Mouse (Mus musculus) embryo, embryonic 11 days (tissue): Measurements from ENCODE around the gene Gm7137.
"Not testable (repeated sequence)": the region's sequence is repeated elsewhere in the genome, so short reads cannot be mapped to it uniquely, and the experiment has no call there.

Experiments
- DNase-seq: peaks from one replicate; pipeline ENCODE4 v3.0.0-alpha.2; 2015

Gene Gm7137

DNA sequence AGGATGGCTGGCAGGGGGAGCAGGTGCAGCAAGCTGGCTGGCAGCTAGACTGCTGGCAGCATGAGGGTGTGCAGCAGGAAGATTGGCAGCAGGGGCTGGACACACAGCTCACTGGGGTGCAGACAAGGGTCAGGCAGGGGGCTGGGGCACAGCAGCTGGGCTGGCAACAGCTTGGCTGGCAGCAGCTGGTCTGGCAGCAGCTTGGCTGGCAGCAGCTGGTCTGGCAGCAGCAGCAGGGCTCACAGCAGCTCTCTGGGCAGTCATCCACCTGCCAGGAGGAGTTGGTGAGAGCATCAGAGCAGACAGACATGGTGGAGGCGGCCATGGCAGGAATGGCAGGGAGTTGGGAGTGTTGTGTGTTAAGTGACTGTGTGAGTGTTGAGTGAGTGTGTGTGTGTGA is at the start of gene Gm7137:
Gm7137 (minus strand) TSS at position 325 of the 400 bp plus-strand sequence.
- not testable (repeated sequence) for DNase-seq

DNA sequence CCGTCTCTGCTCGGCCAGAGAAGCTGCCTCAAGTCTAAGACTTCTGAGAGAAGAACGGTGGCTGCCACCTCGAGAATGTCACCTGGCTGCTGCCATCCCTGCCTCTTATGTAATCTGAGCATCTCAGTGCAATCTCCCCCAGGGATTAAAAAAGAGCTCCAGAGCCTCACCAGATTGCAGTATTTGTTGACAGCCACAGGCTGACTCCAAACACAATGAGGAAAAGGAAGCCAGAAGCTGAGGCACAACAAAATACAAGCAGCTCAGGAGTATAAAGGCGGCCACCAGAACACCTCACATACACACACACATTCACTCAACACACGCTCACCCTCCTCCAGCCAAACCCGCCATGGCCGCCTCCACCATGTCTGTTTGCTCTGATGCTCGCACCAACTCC is 47.6 kb upstream of the Gm7137 start, which contains the start of gene Krtap10-10:
Krtap10-10 (plus strand) TSS at position 301 of the 400 bp plus-strand sequence.
- DNase-seq, result no peak

DNA sequence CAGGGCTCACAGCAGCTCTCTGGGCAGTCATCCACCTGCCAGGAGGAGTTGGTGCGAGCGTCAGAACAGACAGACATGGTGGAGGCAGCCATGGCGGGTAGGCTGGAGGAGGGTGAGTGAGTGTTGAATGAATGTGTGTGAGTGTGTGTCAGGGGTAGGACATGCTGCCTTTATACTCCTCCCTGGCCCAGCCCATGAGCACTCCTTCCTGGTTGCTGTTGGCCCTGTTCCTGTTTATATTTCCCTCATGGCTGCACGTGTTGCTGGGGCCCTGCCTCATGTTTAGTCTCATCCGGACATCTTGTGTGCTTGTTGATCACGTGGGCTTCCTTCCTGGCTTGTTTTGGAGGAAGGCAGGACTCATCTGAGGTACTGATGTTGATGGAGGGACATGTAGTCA is 39.0 kb upstream of the Gm7137 start, which contains the start of gene Krtap10-4:
Krtap10-4 (minus strand) TSS at position 145 of the 400 bp plus-strand sequence.
- no peak for DNase-seq

DNA sequence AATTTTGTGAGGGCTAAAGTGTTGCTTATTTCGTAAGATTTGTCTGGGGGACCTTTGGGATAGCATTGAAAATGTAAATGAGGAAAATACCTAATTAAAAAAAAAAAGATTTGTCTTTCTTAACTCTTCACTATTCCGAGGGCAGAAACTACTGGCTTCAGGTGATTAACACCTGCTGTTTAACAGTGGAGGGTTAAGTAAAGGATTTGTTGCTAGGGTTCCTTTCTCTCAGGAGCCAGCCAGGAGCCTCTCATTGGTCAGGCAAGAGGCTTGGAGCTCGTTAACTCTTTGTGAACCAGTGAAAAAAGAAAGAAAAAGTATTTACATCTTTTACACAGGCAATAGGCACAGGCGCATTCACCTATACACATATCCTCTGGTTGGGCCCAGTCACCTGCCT is 31.2 kb upstream of the Gm7137 start:
- no peak for DNase-seq

DNA sequence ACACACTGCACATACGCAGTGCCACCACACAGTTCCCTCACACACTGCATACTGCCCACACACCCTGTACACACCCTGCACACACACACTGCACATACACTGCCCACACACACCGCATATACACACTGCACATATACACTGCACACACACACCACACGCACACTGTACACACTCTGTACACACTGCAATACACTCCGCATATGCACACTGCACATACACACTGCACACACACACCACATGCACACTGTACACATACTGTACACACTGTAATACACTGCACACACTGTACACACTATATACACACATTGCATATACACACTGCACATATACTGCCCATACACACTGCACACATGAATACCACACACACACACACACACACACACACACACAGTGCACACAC is 30.5 kb upstream of the Gm7137 start:
- DNase-seq, result no peak

DNA sequence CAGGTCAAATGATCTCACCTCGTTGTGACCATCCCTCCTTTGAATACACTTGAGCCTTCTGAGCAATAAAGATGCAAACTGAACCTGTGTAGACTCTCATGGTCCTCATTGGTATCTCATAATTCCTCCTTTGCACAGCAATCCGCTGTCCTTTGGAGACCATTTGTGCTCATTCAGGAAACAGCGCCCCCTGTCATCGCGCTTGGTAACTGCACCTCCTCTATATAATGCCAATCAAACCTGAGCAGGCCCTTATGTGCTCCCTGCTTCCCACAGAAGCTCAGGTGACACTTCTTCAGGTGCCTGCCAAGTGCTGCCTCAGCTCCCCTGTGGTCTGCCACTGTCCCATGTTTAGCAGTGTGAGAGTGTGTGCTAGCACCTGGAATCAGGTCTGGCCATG is 27.5 kb upstream of the Gm7137 start:
- DNase-seq, result peak; percentile 45

DNA sequence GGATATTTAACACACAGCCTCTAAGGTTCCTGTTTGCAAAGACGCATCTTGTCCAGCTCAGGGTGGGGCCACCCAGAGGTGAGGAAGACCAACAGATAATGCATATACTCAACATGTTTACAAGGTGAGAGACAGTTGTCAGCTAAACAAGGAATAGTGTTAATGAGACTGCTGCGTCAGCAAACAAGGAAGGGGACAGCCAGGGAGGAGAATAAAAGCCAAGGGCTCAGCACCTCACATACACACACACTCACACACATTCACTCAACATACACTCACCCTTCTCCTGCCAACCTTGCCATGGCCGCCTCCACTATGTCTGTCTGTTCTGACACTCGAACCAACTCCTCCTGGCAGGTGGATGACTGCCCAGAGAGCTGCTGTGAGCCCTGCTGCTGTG is 26.4 kb upstream of the Gm7137 start, which contains the start of gene Gm2696:
Gm2696 (plus strand) TSS at position 301 of the 400 bp plus-strand sequence.
- DNase-seq, result no peak

DNA sequence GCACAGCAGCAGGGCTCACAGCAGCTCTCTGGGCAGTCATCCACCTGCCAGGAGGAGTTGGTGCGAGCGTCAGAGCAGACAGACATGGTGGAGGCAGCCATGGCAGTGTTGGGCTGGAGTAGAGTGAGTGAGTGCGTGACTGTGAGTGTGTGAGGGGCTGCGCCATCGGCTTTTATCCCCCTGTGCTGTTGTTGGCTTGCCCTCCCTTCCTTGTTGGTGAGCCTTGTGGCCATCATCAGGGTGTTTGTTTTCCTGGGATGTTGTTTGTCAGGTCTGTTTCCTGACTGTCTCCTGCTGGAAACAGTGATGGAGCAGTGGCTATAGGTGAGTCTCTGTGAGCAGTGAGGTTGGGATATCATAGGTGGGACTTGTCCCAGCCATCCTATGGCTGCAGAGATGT is 23.7 kb upstream of the Gm7137 start, which contains the start of gene Gm9507:
Gm9507 (minus strand) TSS at position 101 of the 400 bp plus-strand sequence.
- no peak for DNase-seq

DNA sequence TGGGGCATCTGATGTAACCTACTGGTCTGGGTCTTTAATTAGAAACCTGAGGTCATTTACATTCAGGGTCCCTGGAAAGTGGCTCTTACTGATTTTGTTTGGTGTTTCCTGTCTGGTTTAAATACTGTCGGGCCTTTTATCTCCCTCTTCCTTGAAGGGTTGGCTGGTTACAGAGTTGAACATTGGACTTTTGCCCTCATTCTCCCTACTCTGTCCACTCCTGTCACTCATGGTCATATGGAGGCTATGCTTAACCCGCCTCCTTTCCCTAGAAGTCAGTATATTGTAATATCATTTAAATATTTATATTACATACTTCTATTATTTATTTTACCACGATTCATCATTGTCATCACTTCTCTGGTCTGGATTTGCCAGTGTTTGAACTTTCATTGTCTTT is 16.1 kb upstream of the Gm7137 start:
- no peak for DNase-seq

DNA sequence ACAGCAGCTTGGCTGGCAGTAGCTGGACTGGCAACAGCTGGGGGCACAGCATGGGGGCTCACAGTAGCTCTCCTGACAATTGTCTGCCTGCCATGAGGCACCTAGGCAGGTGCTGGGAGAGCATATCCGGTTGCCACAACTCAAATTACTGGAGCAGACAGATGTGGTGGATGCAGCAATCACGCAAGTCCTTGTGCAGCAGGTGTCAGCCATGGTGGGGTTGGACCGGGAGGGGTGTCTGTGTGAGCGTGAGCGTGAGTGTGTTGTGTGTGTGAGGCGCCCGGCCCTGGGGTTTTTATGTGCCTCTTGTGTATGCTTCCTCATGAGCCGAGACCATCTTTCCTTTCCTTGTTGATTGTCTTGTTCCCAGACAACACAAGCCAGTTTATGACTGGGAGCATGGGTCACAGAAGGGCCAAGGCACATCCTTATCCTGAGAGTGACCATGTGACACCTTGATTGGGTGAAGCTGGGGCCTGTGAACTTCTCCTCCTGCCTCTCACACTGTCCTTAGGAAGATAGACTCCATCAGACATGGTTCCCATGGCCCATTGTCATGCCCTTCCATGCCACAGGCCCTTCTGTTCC is 11.0 kb upstream of the Gm7137 start, which contains the start of gene Gm19668:
Gm19668 (minus strand) TSS at position 213 of the 588 bp plus-strand sequence.
- no peak for DNase-seq

DNA sequence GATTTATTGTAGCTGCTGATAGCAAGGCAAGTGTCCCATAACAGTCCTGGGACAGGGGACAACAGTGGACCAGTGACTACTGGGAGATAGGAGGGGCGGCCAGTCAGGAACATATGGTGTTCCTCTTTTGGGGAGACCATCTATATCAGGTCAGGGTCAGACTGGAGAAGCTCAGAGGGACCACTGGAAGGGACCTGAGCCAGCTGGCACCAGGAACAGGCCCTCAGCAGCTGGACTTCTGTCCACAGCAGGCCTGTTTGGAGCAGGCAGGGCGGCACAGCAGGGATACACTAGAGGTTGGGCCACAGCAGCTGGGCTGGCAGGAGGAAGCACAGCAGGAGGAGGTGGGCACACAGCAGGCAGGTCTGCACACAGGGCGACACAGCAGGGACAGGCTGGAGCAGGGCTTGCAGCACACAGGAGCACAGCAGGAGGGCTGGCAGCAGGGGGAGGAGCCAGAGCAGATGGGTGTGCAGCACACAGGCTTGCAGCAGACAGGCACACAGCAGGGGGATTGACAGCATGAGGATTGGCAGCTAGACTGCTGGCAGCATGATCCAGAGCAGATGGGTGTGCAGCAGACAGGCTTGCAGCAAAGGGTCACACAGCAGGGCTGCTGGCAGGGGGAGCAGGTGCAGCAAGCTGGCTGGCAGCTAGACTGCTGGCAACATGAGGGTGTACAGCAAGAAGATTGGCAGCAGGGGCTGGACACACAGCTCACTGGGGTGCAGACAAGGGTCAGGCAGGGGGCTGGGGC is 10.3 kb upstream of the Gm7137 start:
- DNase-seq, result not testable (repeated sequence)

DNA sequence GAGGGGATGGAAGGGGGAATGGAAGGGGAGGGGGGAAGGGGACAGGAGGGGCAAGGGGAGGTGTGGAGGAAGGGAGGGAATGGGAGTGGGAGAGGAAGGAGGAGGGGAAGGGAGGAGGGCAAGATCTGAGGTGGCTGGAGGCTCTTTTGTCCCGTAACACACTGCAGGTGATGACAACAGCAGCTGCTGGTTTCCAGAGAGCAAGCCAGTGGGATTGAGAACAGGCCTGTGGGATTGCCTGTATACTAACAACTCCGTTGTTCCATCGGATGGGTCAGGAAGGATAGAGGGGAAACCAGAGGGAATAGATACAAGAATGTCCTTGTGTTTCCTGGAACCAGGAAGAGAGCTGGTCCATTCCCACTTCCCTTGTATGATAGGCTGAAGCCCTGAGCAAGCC is 9.7 kb upstream of the Gm7137 start:
- DNase-seq, result no peak

DNA sequence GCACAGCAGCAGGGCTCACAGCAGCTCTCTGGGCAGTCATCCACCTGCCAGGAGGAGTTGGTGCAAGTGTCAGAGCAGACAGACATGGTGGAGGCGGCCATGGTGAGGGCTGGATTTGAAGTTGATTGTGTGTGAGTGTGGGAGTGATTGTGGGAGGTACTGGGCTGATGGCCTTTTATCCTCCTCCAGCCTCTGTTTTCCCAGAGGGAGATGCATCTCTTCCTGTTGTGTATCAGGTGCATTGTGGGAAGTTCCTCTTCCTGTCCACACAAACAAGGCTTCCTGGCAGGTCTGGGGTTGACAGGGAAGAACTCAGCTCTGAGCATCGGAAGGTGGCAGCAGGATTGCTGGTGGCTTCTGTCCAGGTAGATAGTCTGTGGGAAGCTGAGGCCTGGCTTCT is 7.0 kb upstream of the Gm7137 start, which contains the start of gene Gm9639:
Gm9639 (minus strand) TSS at position 101 of the 400 bp plus-strand sequence.
- DNase-seq, result no peak

DNA sequence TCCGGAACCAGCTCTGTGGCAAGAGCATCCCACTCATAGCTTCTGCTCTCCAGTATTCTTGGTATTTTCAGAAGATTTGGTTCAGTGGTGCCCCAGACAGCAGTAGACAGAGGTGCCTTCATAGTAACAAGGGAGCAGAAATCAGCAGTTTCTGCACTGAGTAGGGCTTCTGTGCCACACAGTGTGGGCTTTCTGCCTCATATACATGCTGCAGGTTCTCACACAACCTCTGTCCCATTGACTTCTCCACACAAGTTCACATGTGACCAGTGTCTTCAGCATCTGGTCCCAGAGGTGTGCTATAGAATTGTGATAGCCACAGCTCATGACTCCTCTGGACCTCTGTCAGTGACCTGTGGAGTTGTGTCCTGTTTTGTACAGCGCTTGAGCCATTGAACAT is 621 bp upstream of the Gm7137 start:
- DNase-seq, result no peak

DNA sequence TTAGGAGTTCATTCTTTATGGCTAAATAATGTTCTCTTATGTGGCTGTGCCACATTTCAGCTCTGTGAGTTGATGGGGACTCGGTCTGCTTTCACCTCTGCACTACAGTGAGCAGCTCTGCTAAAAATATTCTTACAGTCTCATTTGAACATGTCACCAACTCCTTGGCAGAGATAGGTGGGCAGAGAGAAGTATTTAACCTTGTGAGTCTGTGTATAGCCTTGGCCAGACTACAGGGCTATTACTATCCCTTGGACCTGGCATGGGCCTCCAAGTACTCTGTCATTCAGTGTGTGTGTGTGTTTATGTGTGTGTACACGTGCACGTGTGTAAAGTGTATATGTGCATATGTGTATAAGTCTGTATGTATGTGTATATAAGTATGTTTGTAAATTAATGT is 4.6 kb downstream of the Gm7137 start:
- not testable (repeated sequence) for DNase-seq

DNA sequence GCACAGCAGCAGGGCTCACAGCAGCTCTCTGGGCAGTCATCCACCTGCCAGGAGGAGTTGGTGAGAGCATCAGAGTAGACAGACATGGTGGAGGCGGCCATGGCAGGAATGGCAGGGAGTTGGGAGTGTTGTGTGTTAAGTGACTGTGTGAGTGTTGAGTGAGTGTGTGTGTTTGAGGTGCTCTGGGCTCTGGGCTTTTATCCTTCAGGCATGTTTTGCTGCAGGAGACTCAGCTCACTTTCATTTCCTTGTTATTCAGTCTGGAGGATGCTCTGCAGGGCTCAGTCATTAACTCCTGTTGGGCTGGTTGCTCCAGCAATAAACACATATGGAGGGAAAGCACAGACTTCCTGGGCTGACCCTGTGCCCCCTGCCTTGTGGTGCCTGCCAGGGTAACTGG is 5.6 kb downstream of the Gm7137 start, which contains the start of gene Gm3250:
Gm3250 (minus strand) TSS at position 101 of the 400 bp plus-strand sequence.
- DNase-seq, result not testable (repeated sequence)

DNA sequence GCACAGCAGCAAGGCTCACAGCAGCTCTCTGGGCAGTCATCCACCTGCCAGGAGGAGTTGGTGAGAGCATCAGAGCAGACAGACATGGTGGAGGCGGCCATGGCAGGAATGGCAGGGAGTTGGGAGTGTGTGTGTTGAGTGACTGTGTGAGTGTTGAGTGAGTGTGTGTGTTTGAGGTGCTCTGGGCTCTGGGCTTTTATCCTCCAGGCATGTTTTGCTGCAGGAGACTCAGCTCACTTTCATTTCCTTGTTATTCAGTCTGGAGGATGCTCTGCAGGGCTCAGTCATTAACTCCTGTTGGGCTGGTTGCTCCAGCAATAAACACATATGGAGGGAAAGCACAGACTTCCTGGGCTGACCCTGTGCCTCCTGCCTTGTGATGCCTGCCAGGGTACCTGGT is 11.2 kb downstream of the Gm7137 start, which contains the start of gene Gm7138:
Gm7138 (minus strand) TSS at position 101 of the 400 bp plus-strand sequence.
- DNase-seq, result not testable (repeated sequence)

DNA sequence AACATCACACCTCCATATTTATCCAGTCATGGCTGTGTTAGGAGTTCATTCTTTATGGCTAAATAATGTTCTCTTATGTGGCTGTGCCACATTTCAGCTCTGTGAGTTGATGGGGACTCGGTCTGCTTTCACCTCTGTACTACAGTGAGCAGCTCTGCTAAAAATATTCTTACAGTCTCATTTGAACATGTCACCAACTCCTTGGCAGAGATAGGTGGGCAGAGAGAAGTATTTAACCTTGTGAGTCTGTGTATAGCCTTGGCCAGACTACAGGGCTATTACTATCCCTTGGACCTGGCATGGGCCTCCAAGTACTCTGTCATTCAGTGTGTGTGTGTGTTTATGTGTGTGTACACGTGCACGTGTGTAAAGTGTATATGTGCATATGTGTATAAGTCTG is 15.9 kb downstream of the Gm7137 start:
- DNase-seq, result not testable (repeated sequence)

DNA sequence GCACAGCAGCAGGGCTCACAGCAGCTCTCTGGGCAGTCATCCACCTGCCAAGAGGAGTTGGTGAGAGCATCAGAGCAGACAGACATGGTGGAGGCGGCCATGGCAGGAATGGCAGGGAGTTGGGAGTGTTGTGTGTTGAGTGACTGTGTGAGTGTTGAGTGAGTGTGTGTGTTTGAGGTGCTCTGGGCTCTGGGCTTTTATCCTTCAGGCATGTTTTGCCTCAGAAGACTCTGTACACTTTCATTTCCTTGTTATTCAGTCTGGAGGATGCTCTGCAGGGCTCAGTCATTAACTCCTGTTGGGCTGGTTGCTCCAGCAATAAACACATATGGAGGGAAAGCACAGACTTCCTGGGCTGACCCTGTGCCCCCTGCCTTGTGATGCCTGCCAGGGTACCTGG is 16.8 kb downstream of the Gm7137 start, which contains the start of gene Gm3238:
Gm3238 (minus strand) TSS at position 101 of the 400 bp plus-strand sequence.
- not testable (repeated sequence) for DNase-seq

DNA sequence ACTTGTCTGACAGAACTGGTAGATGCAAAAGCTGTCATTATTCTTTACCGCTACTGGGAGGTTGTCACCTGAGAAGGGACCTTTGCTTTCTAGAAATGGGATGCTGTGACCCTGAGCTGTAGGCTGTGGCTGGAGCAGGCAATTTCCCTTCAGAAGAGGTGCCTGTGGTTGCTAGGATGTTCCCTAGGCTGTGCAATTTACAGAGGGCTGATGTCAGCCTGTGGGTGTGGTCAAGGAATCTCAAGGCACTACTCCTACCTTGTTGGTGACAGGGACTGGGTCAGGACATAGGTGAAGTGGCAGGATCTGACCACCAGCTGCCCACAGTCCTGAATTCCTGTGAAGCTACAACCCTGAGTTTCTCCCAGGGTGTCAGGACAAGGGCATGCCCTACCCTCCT is 18.3 kb downstream of the Gm7137 start:
- DNase-seq, result no peak

DNA sequence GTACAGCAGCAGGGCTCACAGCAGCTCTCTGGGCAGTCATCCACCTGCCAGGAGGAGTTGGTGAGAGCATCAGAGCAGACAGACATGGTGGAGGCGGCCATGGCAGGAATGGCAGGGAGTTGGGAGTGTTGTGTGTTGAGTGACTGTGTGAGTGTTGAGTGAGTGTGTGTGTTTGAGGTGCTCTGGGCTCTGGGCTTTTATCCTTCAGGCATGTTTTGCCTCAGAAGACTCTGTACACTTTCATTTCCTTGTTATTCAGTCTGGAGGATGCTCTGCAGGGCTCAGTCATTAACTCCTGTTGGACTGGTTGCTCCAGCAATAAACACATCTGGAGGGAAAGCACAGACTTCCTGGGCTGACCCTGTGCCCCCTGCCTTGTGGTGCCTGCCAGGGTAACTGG is 28.4 kb downstream of the Gm7137 start, which contains the start of gene Gm3233:
Gm3233 (minus strand) TSS at position 101 of the 400 bp plus-strand sequence.
- DNase-seq, result not testable (repeated sequence)

DNA sequence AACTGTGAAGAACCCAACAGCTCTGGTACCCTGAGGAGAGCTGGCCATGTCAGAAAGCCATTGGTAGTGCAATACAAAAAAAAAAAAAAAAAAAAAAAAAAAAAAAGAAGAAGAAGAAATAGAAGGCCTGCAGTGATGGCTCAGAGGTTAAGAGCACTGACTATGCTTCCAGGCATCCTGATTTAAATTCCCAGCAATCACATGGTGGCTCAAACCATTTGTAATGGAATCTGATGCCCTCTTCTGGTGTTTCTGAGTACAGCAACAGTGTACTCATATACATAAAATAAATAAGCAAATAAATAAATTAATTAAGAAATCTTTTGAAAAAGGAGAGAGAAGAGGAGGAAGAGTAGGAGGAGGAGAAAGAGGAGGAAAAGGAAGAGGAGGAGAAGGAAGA is 34.6 kb downstream of the Gm7137 start:
- DNase-seq, result no peak

DNA sequence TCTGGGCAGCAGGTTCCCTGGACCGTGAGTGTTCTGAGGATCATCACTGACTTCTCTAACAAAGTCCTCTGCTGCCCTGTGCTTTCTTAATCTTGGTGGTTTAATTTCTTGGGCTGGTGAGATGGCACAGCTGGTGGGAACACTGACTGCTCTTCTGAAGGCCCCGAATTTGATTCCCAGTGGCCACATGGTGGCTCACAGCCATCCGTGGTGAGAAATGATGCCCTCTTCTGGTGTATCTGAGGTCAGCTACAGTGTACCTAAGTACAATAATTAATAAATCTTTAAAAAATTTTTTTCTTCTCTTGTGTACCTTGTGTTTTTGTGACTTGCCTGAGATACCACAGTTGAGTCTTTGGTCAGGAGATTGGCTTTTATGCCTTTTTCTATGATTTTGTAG is 35.7 kb downstream of the Gm7137 start:
- DNase-seq, result not testable (repeated sequence)
